Mouse (Mus musculus): Measurements from ENCODE around the gene Pip5k1b. TPM values are rescaled to one million over a fixed set of nuclear protein-coding genes. Genes with fewer than 3 reads are reported as not detected.

Gene Pip5k1b
- polyA plus RNA-seq (2014; fragmentation: Nextera tagmentation; extraction: Ambion mirVana) = 1.8 and 2.5 TPM in 2 replicates

GRCm38 (mm10) chr19:24555466-24555903, at the start of gene Pip5k1b:
Gene Pip5k1b (minus strand): TSS chr19:24555872.
- peak; percentile 77 for ATAC-seq (ENCODE audit: insufficient number of reproducible peaks, insufficient read depth, low FRiP score, low read depth)
- H3K27ac ChIP-seq (ENCODE audit: low read length) = no peak within 1 kb of the TSS; the same call in 1 of the 2 replicates

GRCm38 (mm10) chr19:24604105-24604504, 48.4 kb upstream of the Pip5k1b start:
- H3K4me2 ChIP-seq (replicated peaks; ENCODE audit: low read depth, low read length) = no peak overlapping the region
- ATAC-seq (ENCODE audit: insufficient number of reproducible peaks, insufficient read depth, low FRiP score, low read depth) = no peak
- WGBS = 80% methylated on average over 4 of the region's 4 CpGs

More at GRCm38 (mm10) chr19:24555466-24555903, at the start of gene Pip5k1b:
- 0% methylated on average over 31 of the region's 39 CpGs for WGBS
- peaks cover 15% of the 10 kb centered on the region for H3K4me1 ChIP-seq (ENCODE audit: control insufficient read depth, insufficient read depth, low read length)
- H3K4me2 ChIP-seq (replicated peaks; ENCODE audit: low read depth, low read length) = peak within 1 kb of the TSS; percentile 84
- H3K27me3 ChIP-seq (ENCODE audit: control insufficient read depth, insufficient read depth, low read length) = 0 out of 2 replicates have a peak, but pooled peaks cover 4% of the 10 kb centered on the region
- H3K36me3 ChIP-seq (ENCODE audit: control insufficient read depth, insufficient read depth, low read length) = no peaks in the 10 kb centered on the region
- H3K4me3 ChIP-seq (ENCODE audit: low read depth, low read length) = peak within 1 kb of the TSS; percentile 62
- H3K9me3 ChIP-seq (ENCODE audit: control insufficient read depth, low read depth, low read length) = no peaks in the 10 kb centered on the region
- peak within 1 kb of the TSS; percentile 34; the same call in 1 of the 2 replicates for H3K9ac ChIP-seq (replicated peaks; ENCODE audit: low read depth, low read length)

GRCm38 (mm10) chr19:24603431-24603830, 47.8 kb upstream of the Pip5k1b start:
- Histone ChIP-seq H3K9me3 (ENCODE audit: control insufficient read depth, low read depth, low read length) (no peaks in the 10 kb centered on the region), H3K27ac (ENCODE audit: low read length) (no peak overlapping the region)

More at GRCm38 (mm10) chr19:24604105-24604504, 48.4 kb upstream of the Pip5k1b start:
- H3K27ac ChIP-seq (ENCODE audit: low read length) = no peak overlapping the region
- H3K9ac ChIP-seq (replicated peaks; ENCODE audit: low read depth, low read length) = no peak overlapping the region
- no peaks in the 10 kb centered on the region for H3K36me3 ChIP-seq (ENCODE audit: control insufficient read depth, insufficient read depth, low read length)
- no peak overlapping the region for H3K4me3 ChIP-seq (ENCODE audit: low read depth, low read length)
- H3K9me3 ChIP-seq (ENCODE audit: control insufficient read depth, low read depth, low read length) = no peaks in the 10 kb centered on the region
- no peaks in the 10 kb centered on the region for H3K4me1 ChIP-seq (ENCODE audit: control insufficient read depth, insufficient read depth, low read length)
- no peaks in the 10 kb centered on the region for H3K27me3 ChIP-seq (ENCODE audit: control insufficient read depth, insufficient read depth, low read length)

GRCm38 (mm10) chr19:24586726-24587125, 31.1 kb upstream of the Pip5k1b start:
- Histone ChIP-seq H3K4me3 (ENCODE audit: low read depth, low read length) (no peak overlapping the region), H3K9me3 (ENCODE audit: control insufficient read depth, low read depth, low read length) (no peaks in the 10 kb centered on the region), H3K4me2 (replicated peaks; ENCODE audit: low read depth, low read length) (no peak overlapping the region), H3K27ac (ENCODE audit: low read length) (no peak overlapping the region), H3K4me1 (ENCODE audit: control insufficient read depth, insufficient read depth, low read length) (no peaks in the 10 kb centered on the region), H3K36me3 (ENCODE audit: control insufficient read depth, insufficient read depth, low read length) (no peaks in the 10 kb centered on the region), H3K27me3 (ENCODE audit: control insufficient read depth, insufficient read depth, low read length) (no peaks in the 10 kb centered on the region), H3K9ac (replicated peaks; ENCODE audit: low read depth, low read length) (no peak overlapping the region)
- no peak for ATAC-seq (ENCODE audit: insufficient number of reproducible peaks, insufficient read depth, low FRiP score, low read depth)
- 55% methylated on average over 2 of the region's 2 CpGs for WGBS

More at GRCm38 (mm10) chr19:24603431-24603830, 47.8 kb upstream of the Pip5k1b start:
- Histone ChIP-seq H3K27me3 (ENCODE audit: control insufficient read depth, insufficient read depth, low read length) (no peaks in the 10 kb centered on the region), H3K4me2 (replicated peaks; ENCODE audit: low read depth, low read length) (no peak overlapping the region), H3K36me3 (ENCODE audit: control insufficient read depth, insufficient read depth, low read length) (no peaks in the 10 kb centered on the region), H3K4me1 (ENCODE audit: control insufficient read depth, insufficient read depth, low read length) (no peaks in the 10 kb centered on the region), H3K4me3 (ENCODE audit: low read depth, low read length) (no peak overlapping the region), H3K9ac (replicated peaks; ENCODE audit: low read depth, low read length) (no peak overlapping the region)
- 83% methylated on average over 4 of the region's 4 CpGs for WGBS
- ATAC-seq (ENCODE audit: insufficient number of reproducible peaks, insufficient read depth, low FRiP score, low read depth) = no peak

GRCm38 (mm10) chr19:24585171-24585570, 29.5 kb upstream of the Pip5k1b start:
- Histone ChIP-seq H3K4me2 (replicated peaks; ENCODE audit: low read depth, low read length) (no peak overlapping the region), H3K4me1 (ENCODE audit: control insufficient read depth, insufficient read depth, low read length) (no peaks in the 10 kb centered on the region), H3K27ac (ENCODE audit: low read length) (no peak overlapping the region), H3K36me3 (ENCODE audit: control insufficient read depth, insufficient read depth, low read length) (no peaks in the 10 kb centered on the region), H3K27me3 (ENCODE audit: control insufficient read depth, insufficient read depth, low read length) (no peaks in the 10 kb centered on the region), H3K9me3 (ENCODE audit: control insufficient read depth, low read depth, low read length) (no peaks in the 10 kb centered on the region), H3K9ac (replicated peaks; ENCODE audit: low read depth, low read length) (no peak overlapping the region), H3K4me3 (ENCODE audit: low read depth, low read length) (no peak overlapping the region)
- 97% methylated on average over 5 of the region's 5 CpGs for WGBS
- ATAC-seq (ENCODE audit: insufficient number of reproducible peaks, insufficient read depth, low FRiP score, low read depth) = no peak

- H3K27me3 ChIP-seq (ENCODE audit: control insufficient read depth, insufficient read depth, low read length) = no peaks in the 10 kb centered on the region
- H3K36me3 ChIP-seq (ENCODE audit: control insufficient read depth, insufficient read depth, low read length) = no peaks in the 10 kb centered on the region
- H3K27ac ChIP-seq (ENCODE audit: low read length) = no peak overlapping the region
- H3K4me1 ChIP-seq (ENCODE audit: control insufficient read depth, insufficient read depth, low read length) = no peaks in the 10 kb centered on the region
- no peak overlapping the region for H3K9ac ChIP-seq (replicated peaks; ENCODE audit: low read depth, low read length)
- no peaks in the 10 kb centered on the region for H3K9me3 ChIP-seq (ENCODE audit: control insufficient read depth, low read depth, low read length)
- H3K4me3 ChIP-seq (ENCODE audit: low read depth, low read length) = no peak overlapping the region
- 80% methylated on average over 8 of the region's 8 CpGs for WGBS
- no peak overlapping the region for H3K4me2 ChIP-seq (replicated peaks; ENCODE audit: low read depth, low read length)
- ATAC-seq (ENCODE audit: insufficient number of reproducible peaks, insufficient read depth, low FRiP score, low read depth) = no peak
Observed at GRCm38 (mm10) chr19:24583956-24584355, 28.3 kb upstream of the Pip5k1b start.

GRCm38 (mm10) chr19:24576125-24576524, 20.5 kb upstream of the Pip5k1b start:
- Histone ChIP-seq H3K27ac (ENCODE audit: low read length) (no peak overlapping the region), H3K36me3 (ENCODE audit: control insufficient read depth, insufficient read depth, low read length) (no peaks in the 10 kb centered on the region), H3K27me3 (ENCODE audit: control insufficient read depth, insufficient read depth, low read length) (no peaks in the 10 kb centered on the region), H3K4me2 (replicated peaks; ENCODE audit: low read depth, low read length) (no peak overlapping the region), H3K9me3 (ENCODE audit: control insufficient read depth, low read depth, low read length) (no peaks in the 10 kb centered on the region), H3K4me3 (ENCODE audit: low read depth, low read length) (no peak overlapping the region), H3K9ac (replicated peaks; ENCODE audit: low read depth, low read length) (no peak overlapping the region), H3K4me1 (ENCODE audit: control insufficient read depth, insufficient read depth, low read length) (no peaks in the 10 kb centered on the region)
- no peak for ATAC-seq (ENCODE audit: insufficient number of reproducible peaks, insufficient read depth, low FRiP score, low read depth)
- WGBS = 85% methylated on average over 13 of the region's 13 CpGs

- Histone ChIP-seq H3K36me3 (ENCODE audit: control insufficient read depth, insufficient read depth, low read length) (no peaks in the 10 kb centered on the region), H3K4me2 (replicated peaks; ENCODE audit: low read depth, low read length) (no peak overlapping the region), H3K27ac (ENCODE audit: low read length) (no peak overlapping the region), H3K9ac (replicated peaks; ENCODE audit: low read depth, low read length) (no peak overlapping the region), H3K27me3 (ENCODE audit: control insufficient read depth, insufficient read depth, low read length) (no peaks in the 10 kb centered on the region), H3K4me1 (ENCODE audit: control insufficient read depth, insufficient read depth, low read length) (0 out of 2 replicates have a peak, but pooled peaks cover 2% of the 10 kb centered on the region), H3K4me3 (ENCODE audit: low read depth, low read length) (no peak overlapping the region), H3K9me3 (ENCODE audit: control insufficient read depth, low read depth, low read length) (no peaks in the 10 kb centered on the region)
- 46% methylated on average over 7 of the region's 7 CpGs for WGBS
- no peak for ATAC-seq (ENCODE audit: insufficient number of reproducible peaks, insufficient read depth, low FRiP score, low read depth)
Observed at GRCm38 (mm10) chr19:24571756-24572181, 16.1 kb upstream of the Pip5k1b start.

- H3K36me3 ChIP-seq (ENCODE audit: control insufficient read depth, insufficient read depth, low read length) = no peaks in the 10 kb centered on the region
- 0 out of 2 replicates have a peak, but pooled peaks cover 2% of the 10 kb centered on the region for H3K4me1 ChIP-seq (ENCODE audit: control insufficient read depth, insufficient read depth, low read length)
- no peak overlapping the region for H3K4me2 ChIP-seq (replicated peaks; ENCODE audit: low read depth, low read length)
- no peak overlapping the region for H3K4me3 ChIP-seq (ENCODE audit: low read depth, low read length)
- no peak overlapping the region for H3K27ac ChIP-seq (ENCODE audit: low read length)
- H3K9ac ChIP-seq (replicated peaks; ENCODE audit: low read depth, low read length) = no peak overlapping the region
- 55% methylated on average over 8 of the region's 8 CpGs for WGBS
- H3K27me3 ChIP-seq (ENCODE audit: control insufficient read depth, insufficient read depth, low read length) = no peaks in the 10 kb centered on the region
- no peak for ATAC-seq (ENCODE audit: insufficient number of reproducible peaks, insufficient read depth, low FRiP score, low read depth)
- no peaks in the 10 kb centered on the region for H3K9me3 ChIP-seq (ENCODE audit: control insufficient read depth, low read depth, low read length)
Observed at GRCm38 (mm10) chr19:24570969-24571368, 15.3 kb upstream of the Pip5k1b start.
